ENCODE assay signal across 32 mouse cellular contexts in the genomic region with DNA sequence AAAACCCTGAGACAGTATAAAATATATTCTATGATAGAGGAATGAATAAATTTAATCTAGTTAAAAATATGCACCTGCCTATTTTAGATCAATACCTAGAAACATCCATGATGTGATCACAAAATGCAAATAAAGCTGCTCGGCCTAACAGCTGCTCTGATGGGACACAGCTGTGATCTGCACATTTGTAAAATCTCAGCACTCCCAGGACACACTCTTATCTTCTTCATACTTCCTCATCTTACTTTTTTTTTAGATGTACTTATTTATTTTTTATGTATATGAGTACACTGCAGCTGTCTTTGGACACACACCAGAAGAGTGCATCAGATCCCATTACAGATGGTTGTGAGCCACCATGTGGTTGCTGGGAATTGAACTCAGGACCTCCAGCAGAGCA.
"Had no signal": no experiment of that assay in that cellular context is flagged by ENCODE, and none has a peak within 500 bp of the region (broad histone marks: within the 10 kb centered on the region; RNA-seq: fewer than 3 reads in every experiment).

No protein-coding gene starts in this region.

- H3K27ac ChIP-seq: limb, embryonic 10.5 days; limb, embryonic 12.5 days; limb, embryonic 13.5 days; limb, embryonic 15.5 days; liver, embryonic 12.5 days; liver, embryonic 13.5 days; liver, embryonic 14.5 days; liver, embryonic 15.5 days; lung, embryonic 15.5 days; macrophage; midbrain, embryonic 10.5 days; midbrain, embryonic 12.5 days; midbrain, embryonic 13.5 days; midbrain, embryonic 15.5 days; neural tube, embryonic 12.5 days had no signal

- ATAC-seq: liver, embryonic 12.5 days; liver, postnatal 0 days; lung, postnatal 0 days; midbrain, embryonic 13.5 days; midbrain, embryonic 15.5 days; midbrain, embryonic 16.5 days had no signal

- H3K9ac ChIP-seq: limb, embryonic 12.5 days; limb, embryonic 13.5 days; limb, embryonic 15.5 days; liver, embryonic 12.5 days; liver, embryonic 13.5 days; liver, embryonic 14.5 days; liver, embryonic 15.5 days; liver, postnatal 0 days; lung, embryonic 14.5 days; lung, embryonic 15.5 days; midbrain, embryonic 12.5 days; midbrain, embryonic 13.5 days; midbrain, embryonic 15.5 days; neural tube, embryonic 12.5 days had no signal

- H3K4me2 ChIP-seq: limb, embryonic 12.5 days; limb, embryonic 13.5 days; limb, embryonic 15.5 days; liver, embryonic 11.5 days; liver, embryonic 12.5 days; liver, embryonic 13.5 days; liver, embryonic 15.5 days; lung, embryonic 14.5 days; lung, embryonic 15.5 days; midbrain, embryonic 11.5 days; midbrain, embryonic 12.5 days; midbrain, embryonic 13.5 days; midbrain, embryonic 15.5 days; neural tube, embryonic 12.5 days had no signal

- H3K27me3 ChIP-seq: limb, embryonic 12.5 days; limb, embryonic 13.5 days; limb, embryonic 15.5 days; liver, embryonic 12.5 days; liver, embryonic 13.5 days; liver, embryonic 15.5 days; lung, embryonic 15.5 days; megakaryocyte, embryonic 14.5 days; midbrain, embryonic 12.5 days; midbrain, embryonic 13.5 days; midbrain, embryonic 15.5 days; neural tube, embryonic 12.5 days had no signal

- H3K9me3 ChIP-seq: limb, embryonic 10.5 days; limb, embryonic 12.5 days; limb, embryonic 13.5 days; limb, embryonic 15.5 days; liver, embryonic 12.5 days; liver, embryonic 13.5 days; liver, embryonic 15.5 days; lung, embryonic 15.5 days; megakaryocyte, embryonic 14.5 days; midbrain, embryonic 10.5 days; midbrain, embryonic 12.5 days; midbrain, embryonic 13.5 days; midbrain, embryonic 15.5 days; neural tube, embryonic 12.5 days had no signal

- H3K4me3 ChIP-seq: limb, embryonic 10.5 days; limb, embryonic 12.5 days; limb, embryonic 13.5 days; limb, embryonic 15.5 days; liver, embryonic 12.5 days; liver, embryonic 13.5 days; liver, embryonic 15.5 days; lung, embryonic 15.5 days; megakaryocyte, embryonic 14.5 days; midbrain, embryonic 10.5 days; midbrain, embryonic 12.5 days; midbrain, embryonic 13.5 days; midbrain, embryonic 15.5 days; myocyte; neural tube, embryonic 12.5 days had no signal

- DNase-seq: left cerebral cortex, postnatal 4 days; liver; liver, embryonic 13.5 days; liver, postnatal 0 days; lung, adult 18-20 months; lung, adult 2 months; lung, embryonic 14.5 days; lung, postnatal 10 days; lung, postnatal 14 days; lung, postnatal 36 days; lung, postnatal 4 days; midbrain, embryonic 14.5 days had no signal

- H3K4me1 ChIP-seq: limb, embryonic 10.5 days; limb, embryonic 12.5 days; limb, embryonic 13.5 days; limb, embryonic 15.5 days; liver, embryonic 12.5 days; liver, embryonic 13.5 days; liver, embryonic 15.5 days; lung, embryonic 15.5 days; megakaryocyte, embryonic 14.5 days; midbrain, embryonic 10.5 days; midbrain, embryonic 12.5 days; midbrain, embryonic 13.5 days; midbrain, embryonic 15.5 days; neural tube, embryonic 12.5 days had no signal
